Mouse (Mus musculus) liver, embryonic 12.5 days (tissue): ENCODE measurements at regions not wholly inside any gene's neighbourhood (a gene's known extent, or its start where the extent isn't known, plus 50 kb on each side); places are given as distances from the start of the nearest gene placed in this dataset.

ENCODE experiments used
- ATAC-seq: fragments of 200-750 bp; cut with Nextera tagmentation; 2 replicates; pipeline ENCODE4 v1.8.0; 2017; ENCODE audit warnings: moderate number of reproducible peaks, mild to moderate bottlenecking, moderate library complexity
- H3K27ac ChIP-seq: fragments of 300-500 bp; sonication (generic); 2 replicates; pipeline ENCODE4 v1.5.1; 2016; ENCODE audit warnings: mild to moderate bottlenecking
- H3K27me3 ChIP-seq: fragments of 300-500 bp; sonication (generic); replicated peaks from 2 replicates; pipeline ENCODE4 v1.6.1; 2016; ENCODE audit warnings: mild to moderate bottlenecking, moderate library complexity
- H3K36me3 ChIP-seq: fragments of 300-500 bp; sonication (generic); 2 replicates; pipeline ENCODE4 v1.6.1; 2016; ENCODE audit warnings: mild to moderate bottlenecking, moderate library complexity
- H3K4me1 ChIP-seq: fragments of 300-500 bp; sonication (generic); 2 replicates; pipeline ENCODE4 v1.6.1; 2016
- H3K4me2 ChIP-seq: fragments of 300-500 bp; sonication (generic); 2 replicates; pipeline ENCODE4 v1.6.1; 2016; ENCODE audit warnings: mild to moderate bottlenecking, moderate library complexity
- H3K4me3 ChIP-seq: fragments of 300-500 bp; sonication (generic); 2 replicates; pipeline ENCODE4 v1.5.1; 2016; ENCODE audit warnings: mild to moderate bottlenecking, moderate library complexity
- H3K9ac ChIP-seq: fragments of 300-500 bp; sonication (generic); 2 replicates; pipeline ENCODE4 v1.6.1; 2016; ENCODE audit warnings: mild to moderate bottlenecking, moderate library complexity
- H3K9me3 ChIP-seq: fragments of 300-500 bp; sonication (generic); replicated peaks from 2 replicates; pipeline ENCODE4 v1.6.1; 2016; ENCODE audit warnings: mild to moderate bottlenecking, moderate library complexity
- WGBS: fragments of 180-500 bp; shearing (Covaris S2); methylation state at CpG from one replicate; pipeline ENCODE4 v1.1.7; 2016; ENCODE audit not compliant: insufficient replicate concordance; 5-methylcytosine and 5-hydroxymethylcytosine counted together

DNA sequence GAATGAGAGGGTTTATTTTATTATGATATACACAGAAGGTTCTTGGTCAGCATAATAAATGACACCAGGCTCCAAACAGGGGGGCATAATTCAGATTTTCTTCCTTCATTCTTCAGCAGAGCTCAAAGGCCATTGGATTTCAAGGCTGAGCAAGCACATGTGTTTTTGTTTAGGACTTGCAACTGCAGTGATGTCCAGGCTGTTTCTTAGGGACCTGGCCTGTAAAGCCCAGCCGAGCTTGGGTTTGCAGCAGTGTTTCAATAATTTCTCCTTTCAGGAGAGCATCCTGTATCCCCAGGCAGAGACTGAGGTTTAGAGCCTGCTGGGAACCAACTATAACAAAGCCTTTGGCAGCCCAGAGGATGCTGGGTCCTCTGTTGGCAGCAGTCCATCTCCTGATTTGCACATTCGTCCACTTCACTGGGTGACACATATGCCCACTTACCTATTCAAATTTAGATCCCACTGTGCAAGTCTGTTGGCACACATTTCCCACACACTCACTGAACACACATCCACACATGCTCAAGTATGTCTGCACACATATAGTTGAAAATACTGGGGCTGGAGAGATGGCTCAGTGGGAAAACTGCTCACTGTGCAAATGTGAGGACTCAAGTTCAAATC is 247.2 kb downstream of the Insig2 start:
- WGBS: 45% methylated on average over 2 of the region's 2 CpGs
- Histone ChIP-seq H3K27me3 (no peaks in the 10 kb centered on the region), H3K27ac (no peak overlapping the region), H3K9me3 (no peaks in the 10 kb centered on the region), H3K9ac (no peak overlapping the region), H3K4me1 (no peaks in the 10 kb centered on the region), H3K36me3 (no peaks in the 10 kb centered on the region), H3K4me3 (no peak overlapping the region), H3K4me2 (no peak overlapping the region)
- ATAC-seq: no peak

DNA sequence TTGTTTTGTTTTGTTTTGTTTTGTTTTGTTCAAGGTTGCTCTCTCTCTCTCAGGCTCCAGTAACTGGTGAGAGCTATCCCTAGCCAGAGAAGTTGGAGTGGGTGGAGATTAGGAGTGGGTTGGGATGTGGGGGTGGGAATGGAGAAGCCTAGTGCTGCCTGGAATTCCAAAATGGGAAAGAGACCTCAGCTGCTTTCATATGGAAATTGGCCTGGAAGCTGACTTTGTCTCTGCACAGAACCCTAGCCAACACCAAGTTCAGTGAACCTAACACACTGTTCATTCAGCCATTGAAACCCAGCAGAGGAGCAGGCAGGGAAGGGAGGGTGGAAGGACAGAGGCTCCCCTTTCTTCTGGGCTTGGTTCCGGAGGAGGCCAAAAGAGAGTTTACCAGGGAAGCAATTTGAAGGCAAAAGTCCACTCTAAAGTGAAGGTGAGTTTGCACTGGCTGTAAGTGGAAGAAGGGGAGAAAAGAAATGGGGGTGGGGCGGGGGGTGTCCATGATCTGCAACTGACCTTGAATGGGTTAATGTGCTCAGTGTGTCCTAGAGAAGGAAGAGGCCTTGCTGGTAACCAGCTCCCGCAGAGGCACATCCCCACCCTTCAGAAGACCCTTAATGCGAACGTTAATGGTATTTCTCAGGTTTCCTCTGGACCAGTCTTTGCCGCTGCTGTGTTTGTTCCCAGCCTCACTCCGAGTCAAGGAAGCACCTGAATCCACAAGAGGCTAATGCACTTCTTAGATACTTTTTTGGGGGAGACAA is 245.1 kb downstream of the Insig2 start:
- WGBS: 42% methylated on average over 7 of the region's 7 CpGs
- H3K4me3 ChIP-seq: no peak overlapping the region
- no peak overlapping the region for H3K9ac ChIP-seq
- H3K9me3 ChIP-seq: no peaks in the 10 kb centered on the region
- H3K36me3 ChIP-seq: no peaks in the 10 kb centered on the region
- H3K27ac ChIP-seq: no peak overlapping the region
- H3K4me1 ChIP-seq: no peaks in the 10 kb centered on the region
- H3K4me2 ChIP-seq: no peak overlapping the region
- no peaks in the 10 kb centered on the region for H3K27me3 ChIP-seq
- no peak for ATAC-seq

DNA sequence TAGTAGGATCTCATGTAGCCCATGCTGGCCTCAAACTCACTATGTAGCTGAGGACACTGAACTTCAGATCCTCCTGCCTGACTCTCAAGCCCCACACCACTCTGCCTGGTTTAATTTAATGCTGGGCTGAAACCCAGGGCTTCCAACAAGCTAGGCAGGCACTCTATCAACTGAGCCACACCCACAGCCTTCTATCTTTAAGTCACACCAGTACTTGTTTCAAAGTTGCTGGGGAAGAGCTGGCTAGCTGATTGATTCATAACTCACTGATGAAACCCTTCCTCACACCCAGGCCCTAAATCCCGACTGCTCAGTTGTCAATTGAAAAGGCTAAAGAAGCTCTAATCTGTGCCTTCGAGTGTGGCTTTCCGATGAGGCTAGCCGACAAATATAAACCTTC is 241.8 kb downstream of the Insig2 start:
- WGBS: 72% methylated on average over 4 of the region's 4 CpGs
- Histone ChIP-seq H3K4me3 (no peak overlapping the region), H3K4me1 (0 out of 2 replicates have a peak, but pooled peaks cover 5% of the 10 kb centered on the region), H3K9me3 (no peaks in the 10 kb centered on the region), H3K4me2 (no peak overlapping the region), H3K27me3 (no peaks in the 10 kb centered on the region), H3K27ac (no peak overlapping the region), H3K36me3 (no peaks in the 10 kb centered on the region), H3K9ac (no peak overlapping the region)
- ATAC-seq: peak; percentile 53; the same call in 1 of the 2 replicates

DNA sequence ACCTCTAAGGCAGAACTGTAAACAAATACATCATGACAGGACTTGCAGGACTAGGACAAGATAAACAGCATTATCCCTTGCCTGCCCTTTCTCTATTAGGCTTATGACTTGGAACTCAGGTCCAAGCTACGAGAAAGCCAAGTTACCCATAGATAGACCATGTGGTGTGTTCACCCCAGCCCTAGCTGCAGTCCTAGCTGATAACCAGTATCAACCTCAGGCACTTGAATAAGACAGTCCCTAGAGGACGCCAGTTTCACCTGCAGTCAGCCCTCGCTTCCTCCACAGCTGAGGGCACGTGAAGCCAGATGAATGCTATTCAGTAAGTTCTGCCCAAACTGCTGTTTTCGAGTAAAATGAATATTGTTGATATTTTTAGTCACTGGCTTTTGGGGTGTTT is 239.5 kb downstream of the Insig2 start:
- peak; percentile 82 for ATAC-seq
- Histone ChIP-seq H3K27me3 (0 out of 2 replicates have a peak, but pooled peaks cover 4% of the 10 kb centered on the region), H3K27ac (no peak overlapping the region), H3K36me3 (no peaks in the 10 kb centered on the region), H3K4me1 (peaks cover 18% of the 10 kb centered on the region), H3K4me2 (no peak overlapping the region), H3K4me3 (no peak overlapping the region), H3K9ac (no peak overlapping the region), H3K9me3 (no peaks in the 10 kb centered on the region)
- WGBS: 35% methylated on average over 5 of the region's 5 CpGs

DNA sequence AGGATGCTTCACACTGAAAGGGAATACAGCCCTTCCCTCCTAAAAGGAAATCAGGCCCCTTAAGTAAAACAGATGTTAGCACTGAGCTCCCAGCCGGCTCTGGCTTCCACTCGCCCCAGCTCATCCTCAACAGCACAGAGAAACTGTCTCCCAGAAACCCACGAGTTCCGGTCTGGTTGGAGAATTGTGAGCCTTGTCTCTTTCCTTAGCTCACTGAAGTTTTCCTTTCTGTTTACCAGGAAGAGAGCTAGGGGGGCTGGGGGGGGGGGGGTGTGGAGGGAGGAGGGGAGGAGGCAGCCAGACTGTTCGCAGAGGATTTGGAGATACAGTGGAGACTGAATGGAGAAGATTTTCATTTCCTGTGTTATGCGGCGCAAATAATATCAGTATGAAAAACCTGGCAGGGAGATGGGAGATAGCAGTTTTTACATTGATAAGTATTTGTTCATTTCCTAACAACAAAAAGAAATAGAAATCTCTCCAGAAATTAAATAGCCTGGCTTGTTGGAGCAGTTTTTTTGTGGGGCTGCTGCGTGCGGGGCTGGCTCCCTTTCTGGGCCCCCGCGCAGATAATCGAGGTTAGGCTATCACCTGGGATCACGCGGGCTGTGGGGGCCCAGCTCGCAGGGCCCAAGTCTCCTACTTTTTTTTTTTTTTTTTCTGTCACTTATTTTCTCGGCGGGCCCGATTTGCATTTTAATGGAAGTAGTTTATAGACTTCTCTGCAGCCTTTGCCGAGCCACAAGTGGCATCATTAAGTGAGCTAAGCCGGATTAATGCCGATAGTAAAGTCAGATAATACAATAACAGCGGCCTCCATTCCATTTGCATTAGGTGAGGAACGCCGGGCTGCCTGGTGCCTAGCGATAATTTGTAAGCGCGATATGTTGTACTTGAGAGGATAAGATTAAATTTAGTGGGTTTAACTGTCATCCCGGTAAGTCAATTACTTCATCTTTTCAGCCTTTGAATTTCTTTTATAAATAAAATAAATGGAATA is 235.5 kb downstream of the Insig2 start:
- Histone ChIP-seq H3K9ac (no peak overlapping the region), H3K9me3 (no peaks in the 10 kb centered on the region), H3K4me3 (peak overlapping the region; percentile 32; the same call in 1 of the 2 replicates), H3K36me3 (no peaks in the 10 kb centered on the region), H3K27me3 (0 out of 2 replicates have a peak, but pooled peaks cover 4% of the 10 kb centered on the region), H3K4me1 (peaks cover 19% of the 10 kb centered on the region), H3K4me2 (peak overlapping the region; percentile 57), H3K27ac (peak overlapping the region; percentile 12; the same call in 1 of the 2 replicates)
- WGBS: 7% methylated on average over 28 of the region's 28 CpGs
- peak; percentile 62; the same call in 1 of the 2 replicates for ATAC-seq

DNA sequence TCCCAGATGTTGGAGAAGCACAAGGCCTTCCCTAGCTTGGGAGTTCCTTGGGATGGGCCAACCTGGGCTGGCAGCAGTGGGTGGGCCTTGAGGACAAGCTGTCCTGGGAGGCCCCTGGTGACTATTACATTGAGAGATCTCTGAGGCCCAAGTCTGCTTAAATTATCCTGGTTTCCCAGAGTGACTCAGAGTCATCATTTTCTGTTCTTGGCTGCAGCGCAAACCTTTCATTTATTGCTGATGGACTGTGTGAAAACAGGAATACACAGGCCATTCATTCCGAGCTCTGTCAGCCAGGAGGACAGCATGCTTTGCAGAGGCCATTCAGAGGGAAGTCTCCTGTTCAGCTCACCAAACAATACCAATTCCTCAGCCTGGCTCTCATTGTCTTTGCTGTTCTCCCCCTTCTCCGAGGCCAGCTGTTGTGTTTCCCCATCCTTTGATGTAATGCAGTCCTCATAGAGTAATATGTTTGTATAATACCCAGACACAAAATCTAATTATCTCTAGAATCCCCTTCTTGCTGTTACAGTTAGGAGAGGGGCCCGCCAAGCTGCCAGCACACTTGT is 220.5 kb downstream of the Insig2 start:
- Histone ChIP-seq H3K9ac (no peak overlapping the region), H3K4me1 (no peaks in the 10 kb centered on the region), H3K36me3 (no peaks in the 10 kb centered on the region), H3K4me3 (no peak overlapping the region), H3K9me3 (no peaks in the 10 kb centered on the region), H3K4me2 (no peak overlapping the region), H3K27me3 (no peaks in the 10 kb centered on the region), H3K27ac (no peak overlapping the region)
- 64% methylated on average over 4 of the region's 4 CpGs for WGBS
- ATAC-seq: no peak

DNA sequence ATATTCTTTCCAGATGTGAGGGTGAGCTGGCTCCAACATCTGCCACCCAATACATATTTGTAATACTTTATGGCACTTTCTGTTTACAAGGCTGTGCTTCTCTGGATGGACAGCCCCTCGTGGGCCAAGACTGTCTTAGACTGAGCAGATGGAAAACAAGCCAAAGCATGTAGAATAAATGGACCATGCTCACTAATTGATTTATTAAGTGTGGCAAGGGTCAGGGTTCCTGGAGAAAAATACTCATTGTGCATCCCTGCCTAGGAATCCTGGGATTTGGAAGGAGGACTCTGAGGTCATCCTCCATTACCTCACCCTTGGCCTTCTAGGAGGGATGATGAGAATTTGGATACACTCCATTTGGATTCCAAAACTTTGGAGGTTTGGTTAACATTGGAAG is 219.9 kb downstream of the Insig2 start:
- ATAC-seq: no peak
- H3K27me3 ChIP-seq: no peaks in the 10 kb centered on the region
- H3K36me3 ChIP-seq: no peaks in the 10 kb centered on the region
- no peak overlapping the region for H3K27ac ChIP-seq
- no peak overlapping the region for H3K4me3 ChIP-seq
- H3K4me1 ChIP-seq: no peaks in the 10 kb centered on the region
- H3K9me3 ChIP-seq: no peaks in the 10 kb centered on the region
- 44% methylated on average over 1 of the region's 1 CpGs for WGBS
- no peak overlapping the region for H3K4me2 ChIP-seq
- no peak overlapping the region for H3K9ac ChIP-seq

DNA sequence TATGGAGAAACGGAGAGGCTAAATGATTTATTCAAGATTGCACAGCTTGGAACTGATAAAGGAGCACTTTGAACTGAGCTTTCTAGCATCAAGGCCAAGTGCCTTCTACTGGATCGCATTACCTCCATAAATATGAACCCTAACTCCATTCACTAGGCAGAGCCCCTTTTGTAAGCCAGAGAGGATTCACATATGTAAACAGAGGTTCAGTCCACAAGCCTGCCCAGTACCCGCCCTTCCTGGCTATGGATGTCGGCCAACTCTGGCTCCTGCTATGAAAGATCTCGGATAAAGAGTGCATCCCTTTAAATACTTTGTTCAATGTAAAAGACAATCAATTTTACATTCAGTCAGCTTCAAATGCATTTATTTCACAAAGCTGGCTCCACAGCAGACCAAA is 215.8 kb downstream of the Insig2 start:
- Histone ChIP-seq H3K4me2 (no peak overlapping the region), H3K27ac (no peak overlapping the region), H3K27me3 (no peaks in the 10 kb centered on the region), H3K9me3 (no peaks in the 10 kb centered on the region), H3K4me1 (no peaks in the 10 kb centered on the region), H3K9ac (no peak overlapping the region), H3K4me3 (no peak overlapping the region), H3K36me3 (no peaks in the 10 kb centered on the region)
- no peak for ATAC-seq
- WGBS: 60% methylated on average over 5 of the region's 5 CpGs

DNA sequence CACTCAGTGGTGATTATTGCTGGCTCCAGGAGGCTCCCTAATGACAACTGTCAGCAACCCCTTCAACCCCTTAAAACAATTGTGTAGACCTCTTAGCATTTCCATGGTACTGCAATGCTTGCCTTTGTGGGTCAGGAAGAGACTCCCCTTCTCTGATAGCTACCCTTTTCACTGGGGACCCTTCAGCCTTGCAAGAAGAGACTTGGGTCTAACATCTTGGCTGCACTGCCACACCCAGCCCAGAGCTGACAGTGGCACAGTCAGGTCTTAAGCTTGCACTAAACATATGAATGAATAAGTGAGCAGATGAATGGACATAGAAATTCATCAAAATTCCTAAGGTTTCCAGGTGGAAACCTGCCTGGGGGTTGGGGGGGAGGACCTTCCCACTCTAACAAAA is 209.0 kb downstream of the Insig2 start:
- Histone ChIP-seq H3K9me3 (no peaks in the 10 kb centered on the region), H3K9ac (no peak overlapping the region), H3K27ac (no peak overlapping the region), H3K4me2 (no peak overlapping the region), H3K4me3 (no peak overlapping the region), H3K27me3 (no peaks in the 10 kb centered on the region; the same call in 1 of the 2 replicates), H3K36me3 (no peaks in the 10 kb centered on the region), H3K4me1 (no peaks in the 10 kb centered on the region)
- no peak for ATAC-seq

DNA sequence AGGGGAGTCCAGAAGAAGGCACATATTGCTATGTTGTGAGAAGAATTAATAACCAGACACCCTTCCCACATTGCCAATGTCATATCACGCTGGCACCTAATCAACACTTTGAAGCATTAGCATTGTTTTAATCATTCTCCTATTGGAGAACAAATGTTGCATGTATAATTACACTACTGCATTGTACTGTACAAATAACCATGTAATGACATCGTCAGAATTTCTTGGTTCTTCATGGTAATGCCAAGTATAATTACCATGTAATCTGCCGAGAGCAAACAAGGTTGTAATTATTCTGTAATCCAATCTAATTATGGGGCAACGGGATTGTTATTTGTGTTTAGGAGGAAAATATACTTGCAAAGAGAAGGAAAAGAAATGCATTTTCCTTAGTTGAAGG is 196.1 kb downstream of the Insig2 start:
- Histone ChIP-seq H3K9ac (no peak overlapping the region), H3K27me3 (no peaks in the 10 kb centered on the region), H3K4me2 (no peak overlapping the region), H3K36me3 (no peaks in the 10 kb centered on the region), H3K4me3 (no peak overlapping the region), H3K27ac (no peak overlapping the region), H3K4me1 (no peaks in the 10 kb centered on the region), H3K9me3 (no peaks in the 10 kb centered on the region)
- no peak for ATAC-seq
- 72% methylated on average over 4 of the region's 4 CpGs for WGBS

DNA sequence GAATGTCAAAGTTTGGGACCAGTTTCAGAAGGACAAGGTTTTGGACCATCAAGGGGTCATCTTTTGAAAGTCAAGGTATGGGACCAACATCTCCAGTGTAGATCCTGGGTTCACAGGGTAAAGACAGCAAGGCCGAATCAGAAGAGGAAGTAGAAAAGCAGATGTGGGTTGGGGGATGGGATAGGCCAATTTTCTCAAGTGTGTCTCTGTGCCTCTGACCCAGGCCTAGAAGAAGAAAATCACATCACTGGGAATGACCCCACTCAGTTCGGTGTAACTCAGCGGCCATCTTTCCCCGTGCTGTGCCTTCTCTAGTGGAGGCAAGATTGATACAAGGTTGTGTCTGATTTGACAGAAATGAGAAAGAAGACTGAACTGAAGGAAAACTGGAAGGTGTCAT is 195.5 kb downstream of the Insig2 start:
- H3K4me3 ChIP-seq: no peak overlapping the region
- H3K9ac ChIP-seq: no peak overlapping the region

More for the DNA sequence above, 195.5 kb downstream of the Insig2 start:
- ATAC-seq: no peak
- Histone ChIP-seq H3K27ac (no peak overlapping the region), H3K27me3 (no peaks in the 10 kb centered on the region), H3K4me1 (no peaks in the 10 kb centered on the region), H3K4me2 (no peak overlapping the region), H3K36me3 (no peaks in the 10 kb centered on the region), H3K9me3 (no peaks in the 10 kb centered on the region)
- 63% methylated on average over 4 of the region's 4 CpGs for WGBS
